Mouse (Mus musculus): ENCODE data around the gene Rasal1.
A peak's percentile ranks its signal among the peaks of the same experiment; 100 is the strongest.

Gene Rasal1

DNA sequence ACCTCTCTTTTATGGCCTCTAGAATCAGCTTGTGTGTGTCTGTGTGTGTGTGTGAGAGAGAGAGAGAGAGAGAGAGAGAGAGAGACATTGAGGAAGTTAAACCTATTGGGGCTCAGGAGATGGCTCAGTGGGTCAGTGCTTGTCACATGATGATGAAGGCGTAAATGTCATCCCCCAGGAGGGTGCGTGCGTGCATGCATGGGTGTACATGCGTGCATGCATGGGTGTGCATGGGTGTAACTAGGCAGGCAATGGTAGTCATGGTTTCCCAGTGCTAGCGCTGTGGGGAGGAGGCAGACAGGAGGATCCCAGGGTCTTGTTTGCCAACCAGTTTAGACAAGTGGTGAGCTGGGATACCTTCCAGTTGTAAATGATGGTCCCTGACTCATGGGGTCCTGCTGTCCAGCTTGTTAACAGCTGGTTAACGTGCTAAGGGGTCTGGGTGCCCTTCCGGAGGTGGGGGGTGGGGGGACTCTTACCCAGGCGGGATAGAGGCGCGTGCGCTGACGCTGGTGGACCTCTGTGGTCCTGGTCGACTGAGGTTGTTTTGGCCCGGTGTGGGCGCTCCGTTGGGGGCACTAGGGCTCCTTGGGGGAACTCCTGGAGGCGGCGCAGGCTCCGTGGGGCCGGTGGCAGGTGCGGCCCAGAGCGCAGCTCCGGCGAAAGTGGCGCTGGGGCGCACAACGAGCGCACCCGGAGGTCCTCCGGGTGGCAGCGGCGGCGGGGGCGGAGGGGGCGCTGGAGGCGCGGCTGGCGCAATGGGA, 45.5 kb downstream of the Rasal1 start:
- DNase-seq (ENCODE audit: low read depth, low spot score): peak; percentile 29

GRCm38 (mm10) chr5:120694695-120695074, 46.1 kb downstream of the Rasal1 start:
- peak; percentile 48 for DNase-seq (ENCODE audit: low read depth, low spot score)

GRCm38 (mm10) chr5:120696057-120696743, 47.6 kb downstream of the Rasal1 start:
- DNase-seq (ENCODE audit: low read depth, low spot score): peak; percentile 90

DNA sequence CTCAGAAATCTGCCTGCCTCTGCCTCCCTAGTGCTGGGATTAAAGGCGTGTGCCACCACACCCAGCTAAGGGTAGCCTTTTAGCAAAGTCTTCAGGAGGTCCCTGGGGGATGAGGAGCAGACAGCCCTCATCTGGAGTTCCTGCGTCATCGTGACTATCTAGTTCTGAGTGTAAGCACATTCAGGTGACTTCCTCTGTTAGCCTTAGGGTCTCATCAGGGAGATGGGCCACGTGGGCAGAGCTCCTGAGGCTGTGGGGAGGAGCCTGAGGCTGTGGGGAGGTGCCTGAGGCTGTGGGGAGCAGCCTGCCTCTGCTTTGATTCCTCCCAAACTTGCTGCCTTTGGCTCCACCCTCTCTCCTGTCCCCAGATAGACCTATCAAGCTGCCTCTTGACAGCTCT, 48.3 kb downstream of the Rasal1 start:
- peak; percentile 94 for DNase-seq (ENCODE audit: low read depth, low spot score)

GRCm38 (mm10) chr5:120698181-120698580, 49.6 kb downstream of the Rasal1 start:
- DNase-seq (ENCODE audit: low read depth, low spot score): peak; percentile 59

DNA sequence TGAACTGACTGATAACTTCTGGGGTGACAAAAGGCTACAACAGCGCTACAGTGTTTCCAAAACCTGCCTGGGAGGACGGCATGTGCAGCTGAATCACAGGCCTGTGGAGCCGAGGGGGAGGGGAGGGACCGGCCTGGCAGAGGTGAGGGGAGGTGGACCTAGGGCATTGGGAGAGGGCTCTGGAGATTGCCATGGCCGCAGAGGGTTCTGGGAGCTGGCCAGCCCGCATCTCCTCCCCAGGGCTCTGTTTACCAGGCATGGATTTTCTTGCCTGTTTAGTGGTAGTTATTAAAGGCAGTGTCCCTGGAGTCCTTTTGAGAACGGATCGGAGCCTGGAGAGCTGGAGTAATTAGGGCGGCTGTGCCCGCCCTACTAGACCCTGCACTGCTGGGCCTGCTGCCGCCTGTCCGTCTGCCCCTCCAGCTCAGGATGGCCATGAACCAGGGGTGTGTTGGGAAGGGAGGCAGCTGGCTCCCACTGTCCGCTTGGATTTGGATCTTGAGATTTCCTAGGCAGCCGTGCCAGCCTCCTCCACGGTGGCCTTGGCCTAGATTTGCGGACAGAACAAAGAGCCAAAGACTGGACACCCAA, 50.3 kb downstream of the Rasal1 start:
- no peak for DNase-seq (ENCODE audit: low read depth, low spot score)

- DNase-seq (ENCODE audit: low read depth, low spot score): peak; percentile 80
Measured at GRCm38 (mm10) chr5:120700996-120701790, 52.6 kb downstream of the Rasal1 start.

GRCm38 (mm10) chr5:120702421-120702820, 53.8 kb downstream of the Rasal1 start:
- no peak for DNase-seq (ENCODE audit: low read depth, low spot score)

- no peak for DNase-seq (ENCODE audit: low read depth, low spot score)
Measured at GRCm38 (mm10) chr5:120702969-120703368, 54.4 kb downstream of the Rasal1 start.

GRCm38 (mm10) chr5:120703660-120704059, 55.0 kb downstream of the Rasal1 start:
- DNase-seq (ENCODE audit: low read depth, low spot score): no peak

DNA sequence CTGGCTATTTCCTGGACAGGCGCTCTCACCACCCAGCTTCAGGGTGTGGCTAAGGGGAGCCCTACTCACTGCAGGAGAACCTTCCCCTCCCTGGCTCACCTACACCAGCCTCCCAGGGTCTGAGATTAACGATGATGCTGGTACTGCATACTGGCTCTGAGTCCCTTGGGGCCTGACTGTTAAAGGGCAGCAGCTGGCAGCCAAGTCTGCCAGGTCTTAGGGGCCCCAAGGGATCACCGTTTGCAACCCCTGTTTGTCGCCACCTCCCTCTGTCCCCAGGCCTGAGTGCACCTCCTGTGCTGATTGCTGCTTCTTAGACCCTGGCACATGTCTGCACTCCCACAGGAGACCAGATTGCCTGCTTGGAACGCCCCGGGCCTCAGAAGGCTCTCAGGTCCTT, 55.8 kb downstream of the Rasal1 start:
- no peak for DNase-seq (ENCODE audit: low read depth, low spot score)

GRCm38 (mm10) chr5:120706541-120706940, 57.9 kb downstream of the Rasal1 start:
- no peak for DNase-seq (ENCODE audit: low read depth, low spot score)

DNA sequence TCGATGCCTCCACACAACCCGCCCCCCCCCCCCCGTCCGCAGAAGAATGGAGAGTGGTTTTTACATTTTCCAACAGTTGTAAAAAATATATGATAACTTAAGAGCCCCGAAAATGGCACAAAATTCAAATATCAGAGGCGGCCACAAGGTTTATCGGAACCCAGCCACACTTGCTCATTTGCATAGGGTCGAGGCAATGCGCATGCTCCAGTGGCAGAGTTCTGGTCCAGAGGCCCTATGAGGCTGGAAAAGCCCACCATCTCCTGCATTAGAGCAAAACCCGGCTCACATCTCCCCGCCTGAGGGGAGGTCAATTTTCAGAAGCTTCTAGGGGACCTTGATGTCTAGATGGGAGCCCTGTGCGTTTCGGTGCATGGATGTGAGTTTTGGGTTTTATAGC, 58.4 kb downstream of the Rasal1 start:
- peak; percentile 33 for DNase-seq (ENCODE audit: low read depth, low spot score)

GRCm38 (mm10) chr5:120710161-120710825, 61.7 kb downstream of the Rasal1 start:
- no peak for DNase-seq (ENCODE audit: low read depth, low spot score)

DNA sequence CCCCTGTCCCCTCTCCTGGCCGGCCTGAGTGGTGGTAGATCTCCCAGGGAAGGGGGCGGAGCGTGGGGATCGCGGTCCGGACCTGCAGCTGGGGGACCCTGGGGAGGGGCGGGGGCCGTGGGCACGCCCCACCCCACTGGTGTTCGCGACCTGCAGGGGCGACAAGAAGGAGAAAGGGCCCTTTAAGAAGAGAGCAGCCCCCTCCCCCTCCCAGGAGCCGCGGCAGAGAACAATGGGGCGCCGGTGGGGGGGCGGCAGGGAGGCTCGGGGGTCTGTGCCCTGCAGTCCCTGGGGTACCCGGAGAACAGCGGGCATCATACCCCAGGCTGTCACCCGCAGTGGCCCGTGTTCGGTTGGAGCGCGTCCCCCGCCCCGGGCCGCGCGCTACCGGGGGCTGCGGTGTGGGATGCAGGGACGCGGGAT, 62.2 kb downstream of the Rasal1 start:
- DNase-seq (ENCODE audit: low read depth, low spot score): no peak

DNA sequence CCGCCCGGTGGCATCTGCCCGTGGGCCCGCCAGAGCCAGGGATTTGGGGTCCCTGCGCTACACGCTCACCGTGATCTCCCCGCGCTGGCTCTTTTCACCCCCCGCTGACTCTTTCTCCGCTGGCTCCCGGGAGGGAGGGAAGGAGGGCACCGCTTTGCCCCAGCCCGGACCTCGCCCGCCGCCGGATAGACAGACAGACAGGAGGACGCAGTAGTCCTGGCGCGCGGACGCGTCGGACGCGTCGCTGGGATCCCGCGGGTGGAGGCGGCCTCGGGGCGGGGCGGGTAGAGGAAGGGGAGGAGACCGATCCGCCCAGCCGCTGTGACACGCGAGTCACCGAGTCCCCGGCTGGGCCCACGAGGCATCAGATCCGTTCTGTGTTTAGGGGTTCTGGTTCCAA, 62.8 kb downstream of the Rasal1 start:
- peak; percentile 52 for DNase-seq (ENCODE audit: low read depth, low spot score)

GRCm38 (mm10) chr5:120711827-120712226, 63.2 kb downstream of the Rasal1 start, which contains the start of gene Dtx1:
Gene Dtx1 (minus strand): TSS chr5:120711927.
- no peak for DNase-seq (ENCODE audit: low read depth, low spot score)

DNA sequence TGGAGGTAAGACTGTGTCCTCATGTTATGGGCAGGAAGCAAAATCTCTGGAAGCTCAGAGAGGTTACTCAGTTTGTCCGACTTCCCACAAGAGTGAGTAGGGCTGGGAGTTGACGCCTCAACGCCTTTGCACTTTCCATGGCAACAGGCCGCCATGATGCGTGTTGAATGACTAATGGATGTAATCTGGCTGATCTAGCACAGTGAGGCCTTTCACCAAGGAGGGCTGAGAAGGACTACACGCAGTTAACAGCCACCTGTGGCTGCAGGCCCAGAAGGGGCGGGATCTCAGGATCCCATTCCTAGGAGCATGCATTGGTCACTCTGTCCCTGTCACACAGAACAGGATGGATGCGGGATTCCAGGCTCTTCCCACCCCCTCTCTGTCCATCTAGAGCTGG, 64.1 kb downstream of the Rasal1 start:
- DNase-seq (ENCODE audit: low read depth, low spot score): no peak

DNA sequence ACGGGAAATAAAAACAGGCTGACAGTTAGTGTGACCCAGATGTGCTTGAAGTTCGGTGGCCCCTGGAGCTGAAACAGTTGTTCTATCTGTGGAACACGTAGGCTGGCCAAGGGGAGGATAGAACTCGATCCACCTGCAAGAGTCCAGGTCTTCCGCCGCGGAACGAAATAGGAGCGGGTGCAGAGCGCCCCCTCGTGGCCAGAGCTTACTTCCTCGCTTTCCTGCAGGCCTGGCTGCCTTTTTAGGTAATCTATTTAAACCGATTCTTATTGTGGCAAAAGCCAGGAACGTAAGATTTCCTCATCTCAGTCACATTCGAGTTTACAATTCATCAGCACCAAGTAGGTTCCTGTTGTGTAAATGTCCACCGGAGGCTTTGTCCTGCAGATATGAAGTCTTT, 65.7 kb downstream of the Rasal1 start:
- peak; percentile 86 for DNase-seq (ENCODE audit: low read depth, low spot score)

DNA sequence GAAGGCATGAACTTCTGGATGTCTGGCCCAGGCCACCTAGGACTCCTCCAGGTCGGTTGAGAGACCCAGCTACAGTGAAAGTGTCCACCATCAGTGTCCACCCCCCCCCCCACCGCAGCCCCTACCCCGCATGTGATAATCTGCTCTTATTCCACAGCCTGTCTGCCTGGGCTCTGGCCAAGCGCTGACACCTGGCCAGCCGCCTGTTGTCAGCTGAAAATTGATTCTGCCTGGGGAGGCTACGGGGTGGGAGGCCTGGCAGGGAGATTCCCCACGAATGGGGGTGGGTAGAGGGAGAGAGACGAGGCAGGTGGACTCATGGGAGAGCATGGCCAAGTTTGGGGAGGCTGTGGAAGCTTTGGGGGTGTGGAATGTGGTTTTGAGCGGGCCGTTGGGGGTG, 68.5 kb downstream of the Rasal1 start:
- DNase-seq (ENCODE audit: low read depth, low spot score): no peak
